Mouse (Mus musculus) bone marrow macrophage, adult 2 months (primary cell): ENCODE results near the gene Ifna1.

Source experiments
- CTCF ChIP-seq: IDR thresholded peaks from 2 replicates; pipeline ENCODE4 v1.5.1; 2012; ENCODE audit warnings: low read depth, mild to moderate bottlenecking, low read length, moderate library complexity
- POLR2A ChIP-seq: IDR thresholded peaks from 2 replicates; pipeline ENCODE4 v1.6.1; 2012; ENCODE audit warnings: mild to moderate bottlenecking, low read depth, low read length, borderline replicate concordance

- TF ChIP-seq POLR2A (no peak), CTCF (no peak)
Measured at GRCm38 (mm10) chr4:88859214-88859613, 9.3 kb downstream of the Ifna1 start.
